Mouse (Mus musculus) neural tube, embryonic 14.5 days (tissue): Measurements from ENCODE around the gene Ubap1. TPM values are rescaled to one million over a fixed set of nuclear protein-coding genes. Genes with fewer than 3 reads are reported as not detected.

Source experiments
- polyA plus RNA-seq: library from polyadenylated mRNA; unstranded; fragments of >200 nt; fragmentation: Nextera tagmentation; extraction: Ambion mirVana; gene quantifications from 2 replicates; pipeline ENCODE4 v1.2.1, GENCODE M21; 2014

The Ubap1 gene
- polyA plus RNA-seq, 1 experiment from 2014 or later = 66.8 TPM

Other genes starting within 250 kb of the Ubap1 start
- 34.8 and 36.1 TPM in 2 replicates for gene Nol6, start 224.5 kb upstream of the Ubap1 start, polyA plus RNA-seq
- 57.5 and 70.7 TPM in 2 replicates for gene Ube2r2, start 213.3 kb upstream of the Ubap1 start, polyA plus RNA-seq
- 41.2 and 51.2 TPM in 2 replicates for gene Ubap2, start 73.9 kb upstream of the Ubap1 start, polyA plus RNA-seq
- 57.4 and 67.5 TPM in 2 replicates for gene Dcaf12, start 34.1 kb upstream of the Ubap1 start, polyA plus RNA-seq
- 2.1 and 2.3 TPM in 2 replicates for gene Kif24, start 115.9 kb downstream of the Ubap1 start, polyA plus RNA-seq
- 60.8 and 78.5 TPM in 2 replicates for gene Nudt2, start 116.2 kb downstream of the Ubap1 start, polyA plus RNA-seq
- gene AI464131, start 154.1 kb downstream of the Ubap1 start, polyA plus RNA-seq = 8.0 and 8.6 TPM in 2 replicates
- gene 1110017D15Rik, start 168.3 kb downstream of the Ubap1 start, polyA plus RNA-seq = 5.3 and 13.7 TPM in 2 replicates
- 18.8 and 23.5 TPM in 2 replicates for gene Fam219a, start 220.5 kb downstream of the Ubap1 start, polyA plus RNA-seq
- gene Dnaic1, start 220.8 kb downstream of the Ubap1 start, polyA plus RNA-seq = 1.7 and 1.9 TPM in 2 replicates